Mouse (Mus musculus): ENCODE results near the gene Fdps.
A peak's percentile ranks its signal among the peaks of the same experiment; 100 is the strongest.

GRCm38 (mm10) chr3:89089882-89090591, 11.7 kb downstream of the Fdps start:
- 0 out of 2 replicates have a peak, but pooled peaks have one; percentile 9 for TF ChIP-seq CTCF (IDR thresholded peaks at IDR 0.05; ENCODE audit: borderline replicate concordance, control insufficient read depth, extremely low read depth, insufficient read depth, low read length, poor library complexity)
- TF ChIP-seq POLR2A (IDR thresholded peaks at IDR 0.05; ENCODE audit: control insufficient read depth, extremely low read depth, insufficient read depth, low read length, poor library complexity), result peak; percentile 57; the same call in 1 of the 2 replicates

Measured in thymus, adult 2 months (tissue).